Mouse (Mus musculus): ENCODE measurements around the gene Mlycd.

DNA sequence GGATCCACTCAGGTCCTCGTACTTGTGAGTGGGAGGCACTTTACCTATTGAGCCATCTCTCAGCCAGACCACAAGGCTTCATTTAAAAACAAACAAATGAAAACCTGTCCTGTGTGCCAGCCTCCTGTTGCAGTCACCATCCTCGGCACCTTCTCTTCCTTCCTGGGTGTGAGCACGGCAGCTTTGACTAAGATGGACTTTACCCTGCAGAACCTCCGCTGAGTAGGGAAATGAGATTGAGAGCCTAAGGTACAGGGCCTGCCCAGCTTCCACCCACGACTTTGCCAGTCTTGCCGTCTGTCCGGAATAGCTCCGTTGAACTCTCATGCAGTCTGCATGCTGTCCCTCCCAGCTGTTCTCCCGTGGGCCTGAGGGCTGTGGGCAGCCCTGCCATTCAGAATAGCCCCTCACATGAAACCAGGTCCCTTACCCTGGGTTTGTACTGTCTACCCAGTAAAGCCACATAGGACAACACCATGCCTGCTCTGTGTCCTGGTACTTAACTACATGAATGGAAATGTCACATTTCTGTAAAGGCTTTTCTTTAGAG lies 5.5 kb downstream of the Mlycd start:
- TF ChIP-seq CTCF (IDR thresholded peaks at IDR 0.05; ENCODE audit: extremely low read depth, insufficient read depth, insufficient read length, insufficient replicate concordance) (no peak), POLR2A (IDR thresholded peaks at IDR 0.05; ENCODE audit: low read depth, low read length) (no peak)

Measured in spleen, adult 2 months (tissue).